Mouse (Mus musculus) kidney, postnatal 25 days (tissue): ENCODE results near the gene Hspa12b.

ENCODE experiments used
- DNase-seq, 2 experiments: peaks; one replicate each; pipeline ENCODE4 v3.0.0; 2021; ENCODE audit warnings: mixed read lengths in 2 of 2

The Hspa12b gene

DNA sequence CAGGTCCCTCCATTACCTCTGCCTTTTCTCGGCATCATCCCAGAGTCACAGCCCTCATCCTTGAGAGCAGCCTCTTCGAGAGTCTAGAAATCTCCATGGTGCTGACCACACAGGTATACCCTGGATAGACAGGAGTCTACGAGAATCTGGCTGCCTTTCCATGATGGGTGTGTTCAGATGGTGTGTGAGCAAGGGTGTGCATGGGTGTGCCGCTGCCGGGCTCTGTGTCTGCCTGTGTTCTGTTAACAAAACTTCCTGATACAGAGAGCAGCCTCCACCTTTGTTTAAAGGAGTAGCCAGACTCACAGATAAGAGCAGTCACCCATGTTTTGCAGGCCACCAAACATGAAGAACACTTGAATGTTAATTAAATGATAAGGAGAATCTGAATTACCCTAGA, 2.8 kb downstream of the Hspa12b start:
- DNase-seq, result no peak

GRCm38 (mm10) chr2:131130849-131131248, 3.8 kb downstream of the Hspa12b start:
- no peak for DNase-seq

DNA sequence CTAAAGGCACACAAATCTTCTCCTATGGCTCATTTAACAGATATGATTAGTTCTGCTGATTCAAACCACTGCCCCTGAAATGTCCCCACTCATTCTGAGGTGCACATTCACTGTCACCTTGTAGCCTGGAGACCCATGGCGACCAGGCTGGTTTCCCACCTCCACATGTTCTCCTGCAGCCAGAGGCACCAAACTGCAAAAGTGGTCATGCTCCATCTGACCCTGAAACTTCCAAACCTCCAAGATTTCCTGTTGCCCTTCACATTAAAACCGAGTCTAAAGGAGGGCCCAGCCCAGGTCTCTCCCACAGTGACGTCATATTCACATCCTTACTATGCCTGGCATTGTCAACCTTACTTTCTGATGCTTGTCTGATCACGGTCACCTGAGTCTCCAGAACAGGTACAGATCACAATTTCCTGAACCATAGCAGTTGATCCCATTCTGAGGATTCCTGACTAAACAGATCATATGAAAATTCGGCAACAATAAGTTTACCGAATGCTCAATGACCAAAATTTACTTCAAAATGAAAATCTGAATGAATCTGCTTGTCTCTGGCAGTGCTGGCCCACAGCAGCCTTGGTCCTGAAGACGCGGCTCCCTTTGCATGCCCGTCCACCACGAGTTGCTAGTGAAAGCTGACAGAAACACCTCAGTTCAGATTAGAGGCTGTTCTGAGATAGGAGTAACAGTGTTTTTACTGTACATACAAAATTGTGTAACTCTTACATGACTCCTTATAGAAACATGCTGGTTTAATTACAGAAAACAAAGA, 5.2 kb downstream of the Hspa12b start:
- DNase-seq, result no peak

DNA sequence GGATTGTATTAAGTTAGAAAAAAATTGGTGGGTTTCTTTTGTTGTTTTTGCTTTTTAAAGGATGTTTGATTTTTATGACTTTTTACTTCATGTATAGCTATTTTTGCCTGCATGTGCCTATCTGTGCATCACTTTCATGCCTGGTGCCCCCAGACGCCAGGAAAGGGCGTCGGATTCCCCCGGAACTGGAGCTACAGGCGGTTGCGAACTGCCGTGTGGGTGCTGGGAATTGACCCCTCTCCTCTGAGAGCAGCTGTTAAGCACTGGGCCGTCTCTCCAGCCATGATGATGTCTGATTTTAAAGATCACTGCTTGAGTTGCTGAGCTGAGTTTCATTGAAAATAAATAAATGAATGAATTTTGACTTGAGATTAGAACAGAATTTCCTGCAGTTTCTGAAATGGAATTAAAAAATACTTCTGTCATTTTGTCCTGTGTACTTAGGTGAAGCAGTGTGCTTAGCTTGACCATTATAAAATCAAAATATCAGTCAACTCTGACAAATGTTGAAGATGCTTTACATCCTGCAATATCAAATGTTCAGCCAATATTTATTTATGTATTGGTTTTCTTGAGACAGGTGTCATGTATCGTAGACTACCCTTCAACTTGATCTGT, 6.0 kb downstream of the Hspa12b start, which contains the start of gene Gm11037:
Gene Gm11037 (plus strand): TSS at position 568 of the 618 bp plus-strand sequence.
- no peak for DNase-seq

GRCm38 (mm10) chr2:131134381-131134780, 7.3 kb downstream of the Hspa12b start:
- DNase-seq, result peak; percentile 62 to 84

DNA sequence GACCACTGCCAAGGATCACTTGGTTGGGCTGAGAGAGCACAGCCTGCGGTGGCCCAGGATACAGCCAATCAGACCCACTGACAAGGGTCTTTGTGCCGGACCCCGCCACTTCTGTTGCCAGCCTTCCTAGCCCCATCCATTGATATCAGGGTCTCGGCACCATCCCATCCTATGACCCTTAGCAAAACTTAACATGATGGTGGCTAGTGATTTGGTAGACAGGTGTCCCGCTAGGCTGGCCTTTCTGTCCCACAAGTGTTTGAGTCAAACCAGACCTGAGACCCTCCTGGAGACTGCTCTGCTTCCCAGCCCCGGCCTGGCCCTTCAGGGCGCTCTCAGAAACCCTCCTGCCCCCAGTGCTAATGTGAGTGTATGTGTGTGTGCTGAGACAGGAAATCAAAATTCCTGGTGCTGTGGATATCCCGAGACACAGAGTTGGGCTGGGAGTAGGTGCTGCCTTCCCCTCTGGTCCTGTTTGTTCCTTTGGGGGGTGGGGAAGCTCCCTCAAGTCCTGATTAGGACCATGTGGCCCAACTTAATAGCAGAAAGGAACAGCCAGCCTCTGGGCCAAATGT, 7.8 kb downstream of the Hspa12b start:
- no peak for DNase-seq

GRCm38 (mm10) chr2:131135521-131136139, 8.6 kb downstream of the Hspa12b start:
- DNase-seq, result no peak

DNA sequence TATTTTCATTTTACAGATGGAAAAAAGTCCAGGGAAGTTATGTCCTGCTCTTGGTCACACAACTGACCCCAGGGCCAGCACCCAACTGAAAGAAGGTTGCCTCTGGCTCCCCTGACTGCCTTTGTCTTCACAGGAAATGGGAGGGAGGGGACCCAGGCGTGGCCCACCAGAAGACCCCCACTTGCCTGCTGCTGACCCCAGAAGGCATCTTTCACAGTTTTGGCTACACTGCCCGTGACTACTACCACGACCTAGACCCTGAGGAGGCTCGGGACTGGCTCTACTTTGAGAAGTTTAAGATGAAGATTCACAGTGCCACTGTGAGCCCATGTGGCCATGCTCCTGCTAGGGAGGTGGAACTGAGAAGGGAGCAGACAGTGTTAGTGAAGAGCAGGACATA, 11.2 kb downstream of the Hspa12b start:
- DNase-seq, result peak in 1 of 2 experiments; percentile 0

- DNase-seq, result no peak
Observed at GRCm38 (mm10) chr2:131138760-131139159, 11.7 kb downstream of the Hspa12b start.

DNA sequence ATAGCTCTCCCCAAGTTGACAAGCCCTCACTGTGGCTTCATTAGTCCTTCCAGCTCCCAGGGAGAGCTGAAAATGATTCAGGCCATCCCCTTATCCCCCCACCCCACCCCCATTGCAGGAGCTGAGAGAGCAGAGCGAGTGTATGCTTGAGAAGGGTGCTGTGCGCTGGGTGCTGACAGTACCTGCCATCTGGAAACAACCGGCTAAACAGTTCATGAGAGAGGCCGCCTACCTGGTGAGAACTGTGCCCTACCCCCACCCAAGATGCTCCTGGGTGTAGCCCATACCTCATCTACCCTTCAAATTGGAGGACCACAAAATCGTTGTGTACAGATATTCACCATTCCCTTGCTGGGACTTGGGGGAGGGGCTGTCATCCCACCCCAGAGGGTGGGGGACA, 12.2 kb downstream of the Hspa12b start:
- peak in 1 of 2 experiments; percentile 1 for DNase-seq

GRCm38 (mm10) chr2:131139886-131140532, 12.9 kb downstream of the Hspa12b start:
- peak; percentile 47 to 60 for DNase-seq

- no peak for DNase-seq
Observed at GRCm38 (mm10) chr2:131140533-131140905, 13.4 kb downstream of the Hspa12b start.

DNA sequence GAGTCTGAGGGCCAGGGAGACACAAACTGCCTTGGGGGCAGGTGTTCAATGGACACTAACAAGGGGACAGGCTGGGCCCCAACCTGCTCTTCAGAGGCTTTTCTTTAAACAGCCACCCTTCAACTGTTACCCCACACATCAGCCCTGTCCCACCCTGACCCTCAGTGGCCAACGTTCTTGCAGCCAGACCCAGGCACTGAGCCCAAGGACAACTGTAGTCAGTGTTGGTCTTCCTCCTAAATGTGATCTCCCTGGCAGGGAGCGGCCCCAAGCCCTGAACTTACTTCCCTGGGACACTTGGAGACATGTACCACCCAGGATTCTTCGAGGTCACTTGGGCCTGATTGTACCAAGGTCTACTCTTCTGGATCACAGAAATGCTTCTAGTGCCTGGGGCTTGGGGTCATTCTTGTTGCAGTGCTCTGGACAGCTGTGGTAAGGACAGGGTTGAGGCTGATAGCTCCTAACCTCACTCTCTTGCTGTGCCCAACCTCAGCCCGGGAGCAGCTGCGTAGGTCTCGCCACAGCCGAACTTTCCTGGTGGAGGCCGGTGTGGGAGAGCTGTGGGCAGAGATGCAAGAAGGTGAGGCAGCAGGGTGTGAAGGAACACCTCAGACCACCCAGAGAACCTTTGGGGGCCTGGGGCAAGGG, 14.4 kb downstream of the Hspa12b start:
- DNase-seq, result no peak

- peak; percentile 83 to 85 for DNase-seq
Observed at GRCm38 (mm10) chr2:131142592-131142991, 15.5 kb downstream of the Hspa12b start.

DNA sequence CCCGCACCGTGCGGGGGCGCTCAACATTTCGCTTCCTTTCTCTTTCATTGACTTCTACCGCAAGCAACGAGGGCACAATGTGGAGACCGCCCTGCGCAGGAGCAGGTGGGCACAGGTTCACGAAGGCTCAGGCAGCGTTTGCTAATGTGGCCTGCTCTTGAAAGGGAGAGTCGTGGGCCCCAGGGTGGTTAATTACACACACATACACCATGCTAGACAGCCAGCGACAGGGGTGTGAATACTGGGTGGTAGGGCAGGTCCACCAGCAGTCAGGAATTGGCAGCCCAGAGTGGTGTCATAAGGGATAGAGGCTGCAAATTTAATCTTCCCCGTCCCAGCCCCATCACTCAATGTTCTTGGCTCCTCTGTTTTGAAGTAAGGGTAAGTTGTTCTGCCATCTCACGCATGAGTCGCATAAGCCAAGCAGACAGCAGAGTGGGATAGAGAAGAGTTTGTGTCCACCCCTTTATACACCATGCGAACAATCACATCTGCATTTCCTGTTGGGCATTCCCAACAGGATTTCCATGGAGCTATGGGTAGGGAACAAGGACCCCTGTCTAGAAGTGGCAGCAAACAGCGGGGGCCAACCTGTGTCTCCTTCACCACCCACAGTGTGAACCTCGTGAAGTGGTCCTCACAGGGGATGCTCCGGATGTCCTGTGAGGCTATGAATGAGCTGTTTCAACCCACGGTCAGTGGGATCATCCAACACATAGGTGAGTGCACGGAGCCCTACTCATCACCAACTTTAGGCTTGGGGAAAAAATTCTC, 16.1 kb downstream of the Hspa12b start:
- no peak for DNase-seq

GRCm38 (mm10) chr2:131145121-131145520, 18.0 kb downstream of the Hspa12b start:
- DNase-seq, result no peak

- DNase-seq, result no peak
Observed at GRCm38 (mm10) chr2:131145536-131145935, 18.5 kb downstream of the Hspa12b start.

GRCm38 (mm10) chr2:131146193-131147042, 19.3 kb downstream of the Hspa12b start:
- no peak for DNase-seq

DNA sequence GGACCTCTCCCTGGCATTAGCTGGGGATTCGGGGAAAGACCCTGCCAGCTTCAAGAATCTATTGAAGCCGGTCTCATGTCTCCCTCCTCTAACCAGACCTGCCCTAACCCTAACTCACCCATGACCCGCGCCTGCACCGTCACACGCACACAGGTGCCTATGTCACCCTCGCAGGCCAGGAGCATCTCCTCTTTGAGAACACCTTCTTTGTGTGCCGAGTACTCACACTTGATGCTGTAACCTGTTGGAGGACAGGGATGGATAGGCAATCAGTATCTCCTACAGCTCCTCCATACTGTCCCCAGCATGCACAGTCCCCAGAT, 19.9 kb downstream of the Hspa12b start:
- no peak for DNase-seq

GRCm38 (mm10) chr2:131148353-131149253, 21.5 kb downstream of the Hspa12b start:
- DNase-seq, result peak in 1 of 2 experiments; percentile 36
